Mouse (Mus musculus): Measurements from ENCODE around the gene Fam117b. TPM values are rescaled to one million over a fixed set of nuclear protein-coding genes. Genes with fewer than 3 reads are reported as not detected.

Fam117b gene
- polyA plus RNA-seq, 1 experiment from 2014 or later: 17.6 TPM

DNA sequence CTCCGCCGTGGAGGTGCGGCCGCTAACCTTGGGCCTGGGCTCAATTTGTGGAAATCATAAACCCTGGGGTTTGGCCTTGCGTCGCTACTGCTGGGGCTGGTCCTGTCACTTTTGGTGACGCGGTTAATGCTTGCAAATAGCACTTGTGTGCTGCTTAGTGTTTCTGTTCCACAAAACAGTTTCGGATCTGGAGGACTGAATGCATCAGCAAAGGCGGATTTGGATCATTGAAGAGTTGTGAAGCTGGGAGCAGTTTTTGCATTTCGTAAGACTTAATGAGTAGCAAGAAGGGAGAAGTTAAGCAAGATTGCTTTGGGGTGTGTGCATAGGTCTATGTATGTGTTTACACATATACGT is 1.0 kb downstream of the Fam117b start:
- no peaks in the 10 kb centered on the region for H3K9me3 ChIP-seq
- no peaks in the 10 kb centered on the region for H3K27me3 ChIP-seq
- peaks cover 25% of the 10 kb centered on the region for H3K4me1 ChIP-seq (replicated peaks)
- WGBS: 3% methylated on average over 12 of the region's 12 CpGs
- peak overlapping the region; percentile 96 for H3K9ac ChIP-seq (replicated peaks)
- peak overlapping the region; percentile 97 for H3K27ac ChIP-seq
- peak overlapping the region; percentile 99 for H3K4me3 ChIP-seq (replicated peaks)
- peak overlapping the region; percentile 63 for H3K4me2 ChIP-seq
- no peaks in the 10 kb centered on the region for H3K36me3 ChIP-seq
- no peak for ATAC-seq (ENCODE audit: insufficient number of reproducible peaks, insufficient read depth, low FRiP score, low TSS enrichment, low read depth)

- peak overlapping the region; percentile 63 for H3K4me2 ChIP-seq
- H3K4me3 ChIP-seq (replicated peaks): peak overlapping the region; percentile 99
- H3K36me3 ChIP-seq: no peaks in the 10 kb centered on the region
- ATAC-seq (ENCODE audit: insufficient number of reproducible peaks, insufficient read depth, low FRiP score, low TSS enrichment, low read depth): no peak
- no peaks in the 10 kb centered on the region for H3K27me3 ChIP-seq
- H3K9ac ChIP-seq (replicated peaks): no peak overlapping the region
- peaks cover 25% of the 10 kb centered on the region for H3K4me1 ChIP-seq (replicated peaks)
- WGBS: 77% methylated on average over 3 of the region's 3 CpGs
- H3K9me3 ChIP-seq: no peaks in the 10 kb centered on the region
- no peak overlapping the region for H3K27ac ChIP-seq
These were observed 2.0 kb downstream of the Fam117b start for GRCm38 (mm10) chr1:59914799-59915198.

- WGBS: 90% methylated on average over 10 of the region's 10 CpGs
- H3K9ac ChIP-seq (replicated peaks): no peak overlapping the region
These were observed 3.2 kb downstream of the Fam117b start for GRCm38 (mm10) chr1:59915843-59916610.

DNA sequence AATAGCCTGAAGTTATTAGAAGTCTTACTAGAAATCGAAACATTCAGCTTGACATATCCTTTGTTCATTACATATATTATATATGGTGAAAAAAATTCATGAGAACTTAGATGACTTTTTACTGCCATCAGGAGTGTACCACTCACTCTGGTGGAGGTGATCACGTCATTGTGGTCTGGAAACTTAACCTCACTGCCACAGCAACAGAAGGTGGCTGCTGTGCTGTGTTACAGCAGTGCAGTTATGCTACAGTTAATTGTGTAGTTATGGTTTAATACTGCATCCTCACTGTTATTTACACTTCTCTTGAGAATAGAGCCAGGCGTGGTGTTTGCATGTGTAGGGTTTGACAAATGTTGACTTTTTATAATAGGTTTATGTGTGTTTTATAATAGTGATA is 4.6 kb downstream of the Fam117b start:
- no peak overlapping the region for H3K4me3 ChIP-seq (replicated peaks)
- no peak for ATAC-seq (ENCODE audit: insufficient number of reproducible peaks, insufficient read depth, low FRiP score, low TSS enrichment, low read depth)
- H3K27me3 ChIP-seq: no peaks in the 10 kb centered on the region
- peaks cover 25% of the 10 kb centered on the region for H3K4me1 ChIP-seq (replicated peaks)
- no peak overlapping the region for H3K4me2 ChIP-seq
- WGBS: 73% methylated on average over 3 of the region's 3 CpGs
- H3K36me3 ChIP-seq: no peaks in the 10 kb centered on the region
- no peaks in the 10 kb centered on the region for H3K9me3 ChIP-seq
- H3K9ac ChIP-seq (replicated peaks): no peak overlapping the region
- H3K27ac ChIP-seq: no peak overlapping the region

More at GRCm38 (mm10) chr1:59915843-59916610, 3.2 kb downstream of the Fam117b start:
- no peaks in the 10 kb centered on the region for H3K27me3 ChIP-seq
- H3K4me1 ChIP-seq (replicated peaks): peaks cover 25% of the 10 kb centered on the region
- ATAC-seq (ENCODE audit: insufficient number of reproducible peaks, insufficient read depth, low FRiP score, low TSS enrichment, low read depth): no peak
- H3K9me3 ChIP-seq: no peaks in the 10 kb centered on the region
- H3K4me2 ChIP-seq: no peak overlapping the region
- no peaks in the 10 kb centered on the region for H3K36me3 ChIP-seq
- H3K4me3 ChIP-seq (replicated peaks): no peak overlapping the region
- H3K27ac ChIP-seq: no peak overlapping the region

- no peak overlapping the region for H3K4me3 ChIP-seq (replicated peaks)
- H3K9me3 ChIP-seq: no peaks in the 10 kb centered on the region
- no peak overlapping the region for H3K9ac ChIP-seq (replicated peaks)
- ATAC-seq (ENCODE audit: insufficient number of reproducible peaks, insufficient read depth, low FRiP score, low TSS enrichment, low read depth): no peak
- no peak overlapping the region for H3K27ac ChIP-seq
- no peaks in the 10 kb centered on the region for H3K36me3 ChIP-seq
- H3K27me3 ChIP-seq: no peaks in the 10 kb centered on the region
- H3K4me2 ChIP-seq: no peak overlapping the region
- peaks cover 25% of the 10 kb centered on the region for H3K4me1 ChIP-seq (replicated peaks)
These were observed 5.3 kb downstream of the Fam117b start for GRCm38 (mm10) chr1:59918075-59918474.

- no peak overlapping the region for H3K4me2 ChIP-seq
- H3K27ac ChIP-seq: no peak overlapping the region
- WGBS: 83% methylated on average over 1 of the region's 1 CpGs
- no peak for ATAC-seq (ENCODE audit: insufficient number of reproducible peaks, insufficient read depth, low FRiP score, low TSS enrichment, low read depth)
- H3K4me3 ChIP-seq (replicated peaks): no peak overlapping the region
- H3K4me1 ChIP-seq (replicated peaks): no peaks in the 10 kb centered on the region
- H3K36me3 ChIP-seq: no peaks in the 10 kb centered on the region
- no peak overlapping the region for H3K9ac ChIP-seq (replicated peaks)
- H3K27me3 ChIP-seq: no peaks in the 10 kb centered on the region
- H3K9me3 ChIP-seq: no peaks in the 10 kb centered on the region
These were observed 10.4 kb downstream of the Fam117b start for GRCm38 (mm10) chr1:59923201-59923600.

- H3K4me3 ChIP-seq (replicated peaks): no peak overlapping the region
- no peak overlapping the region for H3K27ac ChIP-seq
- H3K27me3 ChIP-seq: no peaks in the 10 kb centered on the region
- 83% methylated on average over 1 of the region's 1 CpGs for WGBS
- no peak overlapping the region for H3K9ac ChIP-seq (replicated peaks)
- no peaks in the 10 kb centered on the region for H3K36me3 ChIP-seq
- H3K4me1 ChIP-seq (replicated peaks): no peaks in the 10 kb centered on the region
- no peak for ATAC-seq (ENCODE audit: insufficient number of reproducible peaks, insufficient read depth, low FRiP score, low TSS enrichment, low read depth)
- no peak overlapping the region for H3K4me2 ChIP-seq
- H3K9me3 ChIP-seq: no peaks in the 10 kb centered on the region
These were observed 10.9 kb downstream of the Fam117b start for GRCm38 (mm10) chr1:59923673-59924072.

GRCm38 (mm10) chr1:59924411-59924810 is 11.6 kb downstream of the Fam117b start:
- Histone ChIP-seq H3K27ac (no peak overlapping the region), H3K4me3 (replicated peaks) (no peak overlapping the region), H3K9me3 (no peaks in the 10 kb centered on the region), H3K4me1 (replicated peaks) (no peaks in the 10 kb centered on the region), H3K27me3 (no peaks in the 10 kb centered on the region), H3K36me3 (no peaks in the 10 kb centered on the region), H3K9ac (replicated peaks) (no peak overlapping the region), H3K4me2 (no peak overlapping the region)
- no peak for ATAC-seq (ENCODE audit: insufficient number of reproducible peaks, insufficient read depth, low FRiP score, low TSS enrichment, low read depth)
- WGBS: 97% methylated on average over 2 of the region's 2 CpGs

GRCm38 (mm10) chr1:59926021-59926672 is 13.3 kb downstream of the Fam117b start:
- H3K4me1 ChIP-seq (replicated peaks): no peaks in the 10 kb centered on the region
- H3K27me3 ChIP-seq: no peaks in the 10 kb centered on the region
- no peak overlapping the region for H3K27ac ChIP-seq
- H3K4me2 ChIP-seq: no peak overlapping the region
- ATAC-seq (ENCODE audit: insufficient number of reproducible peaks, insufficient read depth, low FRiP score, low TSS enrichment, low read depth): no peak
- no peaks in the 10 kb centered on the region for H3K36me3 ChIP-seq
- H3K9ac ChIP-seq (replicated peaks): no peak overlapping the region
- no peak overlapping the region for H3K4me3 ChIP-seq (replicated peaks)
- 89% methylated on average over 3 of the region's 3 CpGs for WGBS
- no peaks in the 10 kb centered on the region for H3K9me3 ChIP-seq

DNA sequence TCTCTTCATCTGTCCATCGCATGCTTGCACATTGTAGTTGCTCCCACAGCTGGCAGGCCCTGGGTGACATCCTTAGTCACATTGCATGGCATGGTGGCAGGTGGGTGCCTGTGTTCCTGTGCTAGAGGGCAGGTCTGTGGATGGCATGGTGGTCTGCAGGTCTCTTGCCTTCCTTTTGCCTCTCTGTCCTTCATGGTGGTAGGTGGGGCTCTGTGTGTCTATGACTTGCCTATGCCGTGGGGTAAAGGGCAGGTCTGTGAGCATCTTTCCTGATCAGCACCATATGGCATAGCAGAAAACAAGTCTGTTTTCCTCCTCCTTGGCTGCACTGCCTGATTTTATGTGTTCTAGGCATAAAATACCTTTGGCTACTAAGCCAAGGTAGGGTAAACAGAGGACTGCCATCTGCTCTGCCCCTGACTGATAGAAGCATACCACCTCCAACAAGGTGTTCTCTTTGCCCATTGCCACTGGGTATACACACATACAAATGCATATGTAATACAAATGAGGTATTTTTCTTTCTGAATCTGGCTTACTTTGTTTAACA is 14.4 kb downstream of the Fam117b start:
- WGBS: 66% methylated on average over 2 of the region's 2 CpGs
- no peaks in the 10 kb centered on the region for H3K9me3 ChIP-seq
- no peak overlapping the region for H3K27ac ChIP-seq
- H3K4me3 ChIP-seq (replicated peaks): no peak overlapping the region
- H3K4me2 ChIP-seq: no peak overlapping the region
- H3K27me3 ChIP-seq: no peaks in the 10 kb centered on the region
- ATAC-seq (ENCODE audit: insufficient number of reproducible peaks, insufficient read depth, low FRiP score, low TSS enrichment, low read depth): no peak
- H3K9ac ChIP-seq (replicated peaks): no peak overlapping the region
- H3K4me1 ChIP-seq (replicated peaks): no peaks in the 10 kb centered on the region
- no peaks in the 10 kb centered on the region for H3K36me3 ChIP-seq

- Histone ChIP-seq H3K4me2 (no peak overlapping the region), H3K9me3 (no peaks in the 10 kb centered on the region), H3K27ac (no peak overlapping the region), H3K27me3 (no peaks in the 10 kb centered on the region), H3K9ac (replicated peaks) (no peak overlapping the region), H3K4me1 (replicated peaks) (no peaks in the 10 kb centered on the region), H3K36me3 (no peaks in the 10 kb centered on the region), H3K4me3 (replicated peaks) (no peak overlapping the region)
- no peak for ATAC-seq (ENCODE audit: insufficient number of reproducible peaks, insufficient read depth, low FRiP score, low TSS enrichment, low read depth)
These were observed 18.1 kb downstream of the Fam117b start for GRCm38 (mm10) chr1:59930926-59931325.
